Mouse (Mus musculus) sigmoid colon, adult 10 weeks (tissue): ENCODE results near the gene Fer1l5. TPM values are rescaled to one million over a fixed set of nuclear protein-coding genes. Genes with fewer than 3 reads are reported as not detected.

ENCODE experiments used
- polyA plus RNA-seq: library from polyadenylated mRNA; stranded (reverse); fragments of 350-450 nt; fragmentation: Illumina TruSeq; extraction: RNeasy Lipid Tissue Mini Kit (QIAGEN cat#74804); gene quantifications from one replicate; pipeline ENCODE4 v1.2.3, GENCODE M21; 2014; ENCODE audit warnings: low read depth, low replicate concordance

Fer1l5 gene
- polyA plus RNA-seq, result not detected

GRCm38 (mm10) chr1:36371934-36372845 is at the start of gene Fer1l5:
Gene Fer1l5 (plus strand): TSS chr1:36372291.

DNA sequence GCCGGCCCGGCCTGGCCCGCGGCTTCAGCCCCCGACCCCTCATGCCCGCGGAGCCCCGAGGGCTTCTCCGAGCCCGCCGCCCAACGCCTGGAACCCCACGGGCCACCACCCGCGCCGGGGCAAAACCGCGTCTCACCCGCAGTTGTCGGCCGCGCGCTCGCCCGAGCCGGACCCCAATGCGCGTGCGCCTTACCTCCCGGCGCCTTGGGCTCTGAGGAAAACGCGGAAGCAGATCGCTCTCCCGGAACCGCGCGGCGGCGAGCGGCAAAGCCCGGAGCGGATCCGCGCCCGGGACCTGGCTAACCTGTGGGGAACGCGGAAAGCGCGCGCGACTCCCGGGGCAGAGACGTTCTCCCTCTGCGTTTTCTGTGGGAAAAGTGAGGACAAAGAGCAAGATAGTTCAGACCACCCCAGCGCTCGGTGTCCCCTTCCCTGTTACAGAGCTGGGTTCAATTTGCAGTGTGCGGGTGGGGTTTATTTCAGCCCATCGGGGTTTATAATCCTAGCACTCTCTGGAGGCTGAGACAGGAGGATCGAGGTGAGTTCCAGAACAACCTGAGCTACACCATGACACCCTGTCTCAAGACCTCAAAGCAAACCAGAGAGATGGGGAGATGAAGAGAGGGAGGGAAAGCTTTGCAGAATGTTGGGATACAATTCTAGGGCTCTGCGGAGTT is 3.0 kb upstream of the Fer1l5 start, which contains the start of gene Kansl3:
Kansl3 (minus strand) TSS at position 213 of the 677 bp plus-strand sequence.

DNA sequence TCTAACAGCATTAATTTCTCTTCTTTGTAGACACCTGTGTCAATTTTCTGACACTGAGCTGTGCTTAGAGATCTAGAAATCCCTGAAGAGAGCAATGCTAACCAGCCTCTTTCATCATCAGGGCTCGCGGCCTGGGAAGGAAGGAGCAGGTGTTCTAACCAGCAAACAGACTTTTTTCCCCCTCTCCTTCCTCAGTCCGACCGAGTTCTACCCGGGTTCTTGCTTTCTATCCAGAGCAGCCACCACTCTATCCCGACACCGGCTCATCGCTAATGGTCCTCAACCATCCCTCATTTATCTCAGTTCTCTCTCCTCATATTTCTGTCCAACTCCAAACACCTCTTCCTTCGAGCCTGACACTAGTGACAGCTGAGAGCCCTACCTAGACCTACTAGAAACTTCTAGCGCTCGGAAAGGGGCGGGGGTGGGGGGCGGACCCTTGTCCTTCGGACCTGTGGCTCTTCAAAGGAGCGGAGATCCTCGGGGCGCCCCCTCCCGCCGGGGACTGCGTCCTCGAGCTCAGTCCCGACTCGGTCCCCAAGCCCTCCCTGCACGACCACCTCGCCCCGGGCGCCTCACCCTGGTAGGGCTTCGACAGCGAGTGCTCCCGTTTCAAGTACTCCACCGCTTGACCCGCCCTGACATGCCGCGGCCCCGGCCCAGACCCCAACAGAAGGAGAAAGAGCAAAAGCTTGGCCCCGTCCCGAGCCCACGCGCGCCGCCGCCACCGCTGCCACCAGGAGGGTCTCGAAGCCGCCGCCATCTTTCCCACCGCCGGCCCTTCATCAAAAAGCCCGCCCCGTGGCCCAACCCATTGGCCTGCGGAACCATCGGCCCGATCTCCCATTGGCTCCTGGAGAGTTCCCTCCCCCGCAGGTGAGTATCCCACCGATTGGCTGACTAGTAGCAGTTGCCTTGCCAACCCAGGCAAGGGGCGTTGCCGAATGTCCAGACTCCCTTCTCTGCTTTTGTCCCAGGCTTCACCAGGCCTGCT is 72.7 kb downstream of the Fer1l5 start, which contains the start of gene Lman2l:
Lman2l (minus strand) TSS at position 801 of the 994 bp plus-strand sequence.

GRCm38 (mm10) chr1:36471181-36472105 is 99.4 kb downstream of the Fer1l5 start, which contains the start of gene Cnnm4:
Gene Cnnm4 (plus strand): TSS chr1:36471620.

Other genes starting within 250 kb of the Fer1l5 start
- 82.1 TPM for gene Uggt1, start 127.6 kb upstream of the Fer1l5 start, polyA plus RNA-seq
- gene Neurl3, start 97.6 kb upstream of the Fer1l5 start, polyA plus RNA-seq, result 107 TPM
- 0.50 TPM for gene Arid5a, start 64.6 kb upstream of the Fer1l5 start, polyA plus RNA-seq
- 25.1 TPM for gene Kansl3, start 3.1 kb upstream of the Fer1l5 start, polyA plus RNA-seq
- gene Lman2l, start 73.0 kb downstream of the Fer1l5 start, polyA plus RNA-seq, result 7.7 TPM
- 75.3 TPM for gene Cnnm4, start 99.3 kb downstream of the Fer1l5 start, polyA plus RNA-seq
- 9.8 TPM for gene Cnnm3, start 139.6 kb downstream of the Fer1l5 start, polyA plus RNA-seq
- gene Ankrd23, start 164.6 kb downstream of the Fer1l5 start, polyA plus RNA-seq, result 5.0 TPM
- not detected for gene Gm42417, start 167.1 kb downstream of the Fer1l5 start, polyA plus RNA-seq
- 3.0 TPM for gene Ankrd39, start 175.2 kb downstream of the Fer1l5 start, polyA plus RNA-seq
- gene Sema4c, start 186.1 kb downstream of the Fer1l5 start, polyA plus RNA-seq, result 0.95 TPM